Mouse (Mus musculus) regulatory T cell (primary cell): ENCODE data around the gene Frem2.

Experiments used
- in situ Hi-C: fragments of 300-600 bp; cut with MboI, MseI; formaldehyde crosslinking; loops from one replicate; pipeline ENCODE4 v1.15.1; 2025; ENCODE audit warnings: high pct_unique_total_duplicates

Frem2 gene

DNA sequence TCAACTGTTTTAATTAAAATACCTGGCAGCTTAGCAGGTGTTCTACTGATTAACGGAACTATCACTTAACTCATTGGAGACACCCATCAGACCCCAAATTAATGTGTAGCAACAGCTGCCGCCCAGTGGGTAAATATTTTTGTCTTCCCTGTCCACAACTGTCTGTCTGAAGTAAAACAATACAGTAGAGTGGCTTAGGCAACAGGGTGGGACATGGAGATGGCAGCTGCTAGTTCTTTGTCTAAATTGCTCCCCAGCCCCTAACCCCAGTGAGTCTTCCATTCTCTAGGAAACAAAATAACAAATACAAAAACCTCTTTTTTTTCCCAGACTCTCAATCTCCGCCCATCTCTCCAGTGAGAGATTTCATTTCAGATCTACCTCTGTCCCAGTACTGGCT, 36.2 kb downstream of the Frem2 start:
- in situ Hi-C loops = no loop called here

DNA sequence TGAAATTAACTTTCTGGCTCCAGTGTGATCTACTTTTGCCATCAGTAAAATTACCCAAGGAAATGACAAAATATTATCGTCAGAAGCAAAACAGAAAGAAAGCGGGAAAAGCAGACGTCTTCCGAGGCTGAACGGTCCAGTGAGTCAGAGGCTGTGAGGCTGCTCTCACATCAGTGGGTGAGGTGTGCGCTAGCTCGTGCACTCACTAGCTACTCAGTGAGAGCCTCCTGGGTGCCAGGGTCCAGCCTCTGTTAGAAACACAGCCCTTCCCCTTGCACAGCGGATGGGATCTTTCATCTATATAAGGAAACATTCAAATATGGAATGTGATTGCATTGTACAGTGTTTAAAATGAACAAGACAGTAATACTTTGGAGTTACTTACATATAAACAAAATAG, 36.8 kb downstream of the Frem2 start:
- in situ Hi-C loops = no loop called here

DNA sequence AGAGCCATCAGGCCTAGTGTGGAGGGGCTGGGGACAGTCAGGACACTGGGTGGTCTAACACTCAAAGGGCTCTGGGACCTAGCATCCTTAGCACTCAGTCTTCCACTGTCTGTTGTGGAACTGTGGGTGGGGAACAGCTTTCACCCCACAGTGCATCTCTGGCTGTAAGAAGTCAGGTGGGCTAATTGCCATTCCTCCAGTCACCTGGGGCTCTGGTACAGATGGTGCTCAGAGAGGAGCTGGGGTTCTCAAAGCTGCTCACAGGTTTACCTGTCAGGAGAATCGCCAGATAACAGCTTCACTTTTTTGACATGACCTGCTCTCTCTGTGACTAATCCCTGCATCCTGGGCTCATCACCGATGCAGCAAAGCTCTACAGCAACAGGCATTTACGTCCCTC, 46.0 kb downstream of the Frem2 start:
- in situ Hi-C loops = no loop called here

DNA sequence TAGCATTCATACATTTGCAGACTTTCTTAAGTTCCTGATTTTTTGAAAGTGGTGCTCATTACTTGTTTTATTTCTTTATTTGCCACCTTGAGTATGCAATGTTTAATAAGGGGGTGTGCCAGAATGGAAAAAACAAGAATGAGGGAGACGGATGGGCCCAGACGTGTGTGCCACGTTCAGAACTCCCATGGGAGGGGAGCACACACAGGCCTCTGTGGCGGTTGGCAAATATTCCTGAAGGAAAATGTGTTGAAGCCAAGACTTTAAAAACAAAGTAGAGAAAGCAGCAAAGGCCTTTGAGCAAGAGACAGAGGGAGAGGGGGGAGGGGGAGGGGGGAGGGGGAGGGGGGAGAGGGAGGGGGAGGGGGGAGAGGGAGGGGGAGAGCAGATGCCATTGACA, 47.3 kb downstream of the Frem2 start:
- in situ Hi-C loops = no loop called here

DNA sequence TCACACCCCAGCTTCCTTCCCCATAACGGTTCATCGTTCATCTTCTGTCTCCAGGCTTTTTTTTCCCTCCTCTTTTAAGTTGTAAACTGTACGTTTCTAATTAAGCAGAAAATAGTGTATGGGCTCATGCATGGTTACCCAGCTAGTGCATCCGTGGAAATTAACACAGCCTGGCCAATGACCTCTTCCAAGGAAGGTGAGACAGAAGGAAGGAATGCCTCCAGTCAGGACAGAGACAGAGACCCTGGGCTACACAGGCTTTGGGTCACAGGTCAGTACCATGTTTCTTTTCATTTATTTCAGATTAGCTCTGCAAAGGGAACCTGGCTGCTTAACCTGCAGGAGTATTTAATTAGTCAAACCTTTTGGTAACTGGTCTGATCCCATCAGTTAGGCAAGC, 57.0 kb downstream of the Frem2 start:
- in situ Hi-C loops = no loop called here

DNA sequence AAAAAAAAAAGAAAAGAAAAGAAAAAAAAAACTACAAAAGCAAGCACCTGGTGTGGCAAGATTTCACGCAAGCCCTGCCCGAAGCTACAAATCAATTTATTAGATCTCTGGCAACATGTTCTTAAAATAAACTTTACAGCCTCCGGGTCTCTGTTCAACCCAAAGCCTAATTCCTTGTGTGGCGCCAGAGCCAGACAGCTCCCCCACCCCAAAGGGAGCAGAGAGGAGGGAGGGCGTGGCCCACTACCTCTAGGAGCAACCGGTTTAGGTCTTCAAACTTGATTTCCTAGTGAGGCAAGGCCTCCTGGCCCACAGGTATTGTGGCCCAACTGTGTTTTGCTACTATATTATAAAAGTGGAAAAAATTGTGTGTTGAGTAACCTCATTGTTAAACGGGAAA, 57.8 kb downstream of the Frem2 start:
- in situ Hi-C loops = no loop called here

DNA sequence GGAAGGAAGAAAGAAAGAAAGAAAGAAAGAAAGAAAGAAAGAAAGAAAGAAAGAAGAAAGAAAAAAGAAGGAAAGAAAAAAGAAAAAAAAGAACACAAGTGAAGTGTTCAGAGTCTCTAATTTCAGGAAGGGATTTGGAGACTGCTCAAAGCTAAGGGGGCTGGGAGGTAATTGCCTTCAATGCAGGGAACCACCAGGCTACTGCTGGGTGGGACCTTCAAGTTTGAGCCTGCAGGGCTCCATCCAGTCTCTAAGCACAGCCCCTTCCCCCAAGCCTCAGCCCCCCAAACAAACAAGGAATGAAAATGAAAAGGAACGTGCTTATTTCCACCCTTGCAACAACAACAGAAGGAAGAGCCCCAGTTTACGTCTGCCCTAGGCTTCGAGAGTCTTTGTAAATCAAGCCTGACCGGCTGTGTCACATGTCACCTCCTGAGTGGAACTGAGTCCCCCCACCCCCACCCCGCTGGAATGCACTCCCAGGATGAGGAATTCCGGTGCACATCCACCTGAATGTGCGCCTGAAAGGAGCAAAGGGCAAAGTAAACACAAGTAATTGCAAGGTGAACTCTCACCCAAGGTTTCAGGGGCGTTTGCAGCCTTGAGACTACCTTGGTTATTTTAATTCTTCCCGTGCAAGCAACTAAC, 58.9 kb downstream of the Frem2 start:
- in situ Hi-C loops = no loop called here

DNA sequence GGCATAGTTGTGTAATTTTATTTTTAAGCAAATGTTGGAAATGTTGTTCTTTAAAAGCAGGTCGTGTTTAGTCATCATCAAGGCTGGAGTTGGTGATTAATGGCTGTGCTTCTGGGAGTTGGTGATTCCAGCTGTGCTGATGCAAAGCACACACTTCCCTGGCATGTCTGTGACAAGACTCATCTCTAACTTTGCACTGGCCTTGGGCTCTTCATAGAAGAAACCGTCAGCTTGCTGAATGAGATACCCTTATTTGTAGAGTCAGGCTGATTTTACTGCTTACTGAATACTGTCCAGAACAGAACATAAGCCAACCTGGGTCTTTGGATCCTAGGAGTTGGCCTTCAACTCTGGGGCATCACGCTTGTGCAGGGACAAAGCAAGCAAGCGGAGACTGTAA, 62.7 kb downstream of the Frem2 start:
- in situ Hi-C loops = no loop called here

DNA sequence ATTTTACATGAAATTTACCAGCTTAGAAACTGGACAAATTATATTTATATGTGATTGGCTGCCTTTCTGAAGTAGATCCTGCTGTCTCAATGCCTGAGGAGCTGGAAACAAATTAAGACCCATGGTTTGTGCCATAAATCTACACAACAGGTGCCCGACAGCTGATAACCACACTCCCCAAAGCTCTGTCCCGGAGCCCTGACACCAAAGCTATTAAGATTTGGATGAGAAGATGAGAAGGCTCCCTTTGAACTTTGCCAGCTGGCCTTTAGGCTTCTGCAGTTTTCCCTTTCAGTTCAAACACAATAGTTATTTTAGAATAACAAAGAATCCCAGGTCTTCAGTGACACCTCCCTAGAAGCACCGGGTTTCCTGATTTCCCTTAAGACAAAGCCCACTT, 63.4 kb downstream of the Frem2 start:
- in situ Hi-C loops = no loop called here

DNA sequence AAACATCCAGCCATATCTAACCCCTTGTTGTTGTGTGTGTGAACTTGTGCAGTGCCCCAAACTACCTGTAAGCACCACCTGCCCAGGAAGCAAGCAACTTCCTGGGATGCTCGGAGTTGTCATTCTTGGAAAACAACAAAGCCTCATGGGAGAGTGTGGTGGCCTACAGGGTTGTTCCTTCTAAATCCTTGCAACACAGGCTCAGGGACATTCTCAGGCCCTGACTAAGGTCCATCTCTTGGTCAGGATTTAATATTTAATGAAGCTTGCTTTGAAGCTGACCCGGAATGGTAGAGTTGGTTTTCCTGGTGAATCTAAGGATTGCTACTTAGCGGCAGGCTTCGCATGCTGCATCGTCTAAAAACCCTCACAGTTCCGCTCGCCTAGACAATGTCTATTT, 65.1 kb downstream of the Frem2 start:
- in situ Hi-C loops = no loop called here

DNA sequence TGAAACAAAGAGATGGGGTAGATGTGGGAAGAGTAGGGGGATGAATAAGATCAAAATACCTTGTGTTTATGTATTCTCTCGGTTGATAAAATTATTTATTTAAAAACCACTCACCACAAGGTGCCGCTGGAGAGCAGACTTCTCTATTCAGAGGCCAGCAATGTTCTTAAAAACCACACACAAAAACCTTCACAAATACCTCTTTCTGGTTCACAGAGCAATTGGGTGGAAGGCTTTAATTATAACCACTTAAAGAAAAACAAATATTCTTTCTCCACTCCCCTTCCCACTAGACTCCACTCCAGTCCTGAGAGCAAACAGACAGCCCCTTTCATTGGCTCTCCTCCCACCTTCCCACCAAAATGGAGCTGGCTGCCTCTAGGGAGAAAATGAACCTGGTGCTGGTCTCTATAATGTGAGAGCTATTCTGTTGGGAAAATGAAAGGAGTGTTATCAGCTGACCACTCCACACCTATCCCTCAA, 67.0 kb downstream of the Frem2 start:
- in situ Hi-C loops = no loop called here

DNA sequence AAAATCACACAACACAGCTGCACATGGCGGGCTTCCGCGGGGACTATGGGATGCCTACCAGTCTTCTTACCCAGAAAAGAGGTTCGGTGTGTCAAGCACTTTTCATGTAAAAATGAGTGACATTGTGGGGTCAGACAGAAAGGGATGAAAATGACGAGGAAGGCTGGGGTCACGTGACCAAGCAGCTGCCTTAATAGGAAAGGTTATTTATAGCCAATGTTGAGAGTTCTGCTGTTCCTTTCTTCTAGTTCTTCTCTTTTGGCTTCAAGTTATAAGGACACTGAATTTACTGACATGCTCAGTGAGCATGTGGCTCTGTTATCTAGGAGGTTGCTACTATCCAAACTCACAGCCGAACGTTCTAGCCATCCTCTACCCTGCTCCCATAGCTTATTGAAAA, 73.9 kb downstream of the Frem2 start:
- in situ Hi-C loops = no loop called here

DNA sequence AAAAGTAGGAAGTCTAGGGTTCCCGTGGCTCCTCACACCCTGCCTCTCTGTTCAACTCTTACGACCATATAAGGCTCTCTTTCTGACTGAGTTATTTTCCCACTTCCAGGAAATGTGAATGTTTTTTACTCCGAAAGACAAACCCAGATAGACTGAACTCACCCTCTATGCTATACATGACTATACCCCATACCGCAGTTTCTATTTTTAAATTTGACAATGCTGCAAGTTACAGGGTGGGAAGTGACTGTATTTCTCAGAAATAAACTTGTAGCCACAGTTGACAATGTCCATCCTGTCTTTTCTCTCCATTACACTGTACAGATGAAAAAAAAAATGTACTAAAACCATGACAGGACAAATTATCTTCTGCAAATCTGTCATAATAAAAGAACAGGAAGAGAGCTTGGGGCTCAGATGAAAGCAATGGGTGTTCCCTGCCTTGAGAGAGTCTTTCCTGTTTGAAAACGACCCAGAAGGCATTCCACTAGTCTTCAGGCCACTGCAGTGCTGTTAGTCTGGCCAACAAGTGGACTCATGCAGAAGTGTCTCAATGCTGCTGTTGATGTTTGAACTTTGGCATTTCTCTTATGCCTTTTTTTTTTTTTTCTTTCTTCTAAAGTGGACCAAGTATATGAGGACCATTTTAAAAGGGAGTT, 76.4 kb downstream of the Frem2 start:
- in situ Hi-C loops = no loop called here

DNA sequence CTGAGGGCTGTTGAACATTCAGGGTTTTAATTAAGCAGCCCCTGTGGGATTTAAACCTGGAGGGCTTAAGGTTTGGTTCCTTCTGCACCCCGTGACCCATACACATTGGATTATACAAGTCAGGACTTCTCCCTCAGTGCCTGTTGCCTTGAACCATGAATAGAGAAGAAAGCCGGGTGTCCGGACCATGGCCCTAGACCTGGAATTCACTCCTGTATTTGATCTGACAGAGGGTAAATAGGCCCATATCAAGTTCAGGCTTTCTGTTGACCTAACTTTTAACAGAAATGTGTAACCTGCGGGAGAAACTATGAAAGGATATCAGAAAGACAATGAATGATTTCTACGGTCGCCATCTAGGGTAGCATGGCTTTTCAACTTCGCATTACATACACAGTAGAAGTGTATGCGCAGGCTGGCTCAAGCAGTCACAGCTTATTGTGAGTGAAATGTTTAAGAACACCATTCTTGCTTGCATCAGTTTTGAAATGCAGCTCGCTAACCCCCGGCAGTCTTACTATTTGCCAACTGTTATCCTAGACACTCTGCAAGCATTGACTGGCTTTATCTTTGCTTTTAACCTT, 77.9 kb downstream of the Frem2 start:
- in situ Hi-C loops = no loop called here

DNA sequence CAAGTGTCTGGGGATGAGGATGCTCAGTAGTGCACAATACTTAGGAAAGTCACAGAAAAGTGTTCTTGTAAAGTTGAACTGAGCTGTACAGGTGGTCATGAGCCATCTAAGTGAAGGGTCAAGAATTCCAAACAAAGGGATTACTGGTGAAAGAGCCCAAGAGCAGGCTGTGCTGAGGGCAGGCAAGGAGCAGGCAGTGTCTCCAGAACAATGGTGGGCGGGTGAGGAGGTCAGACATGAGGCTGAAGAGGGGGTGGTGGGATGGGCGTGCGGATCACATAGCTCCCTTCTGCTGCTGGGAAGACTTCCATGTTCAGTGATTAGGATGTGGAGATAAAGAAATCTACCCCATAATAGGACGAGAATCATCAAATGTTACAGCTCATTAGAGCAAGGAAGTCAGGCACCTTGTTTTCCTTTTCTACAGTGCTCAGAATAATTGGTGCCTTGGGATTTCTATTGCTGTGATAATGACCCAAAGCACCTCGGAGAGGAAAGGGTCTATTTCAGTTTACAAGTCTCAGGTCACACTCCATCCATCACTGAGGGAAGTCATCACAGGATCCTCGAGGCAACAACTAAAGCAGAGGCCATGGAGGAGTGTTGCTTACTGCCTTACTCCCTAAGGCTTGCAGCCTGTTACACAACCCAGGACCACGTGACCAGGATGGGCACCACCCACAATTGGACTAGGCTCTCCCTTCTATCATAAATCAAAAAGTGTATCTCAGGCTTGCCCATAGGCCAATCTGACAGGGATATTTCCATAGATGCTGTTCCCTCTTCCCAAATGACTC, 80.6 kb downstream of the Frem2 start:
- in situ Hi-C loops = no loop called here

DNA sequence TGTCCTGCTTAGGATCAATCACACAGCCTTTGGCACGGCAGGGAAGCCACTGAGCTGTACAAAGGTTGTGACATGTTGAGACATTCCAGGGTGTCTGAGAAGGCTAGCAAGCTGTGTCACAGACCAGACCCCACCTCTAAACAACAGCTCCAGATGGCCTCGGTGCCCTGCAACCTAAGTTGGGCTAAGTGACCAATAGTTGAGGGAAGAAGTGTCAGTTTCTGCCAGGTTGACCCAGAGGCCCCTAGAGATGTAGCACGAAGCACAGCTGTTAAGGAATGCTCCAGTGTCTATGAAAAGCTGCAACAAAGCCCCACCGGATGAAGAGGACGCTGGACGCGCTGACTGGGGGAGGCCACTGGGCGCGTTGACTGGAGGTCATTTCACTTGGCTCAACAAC, 83.0 kb downstream of the Frem2 start:
- in situ Hi-C loops = no loop called here

DNA sequence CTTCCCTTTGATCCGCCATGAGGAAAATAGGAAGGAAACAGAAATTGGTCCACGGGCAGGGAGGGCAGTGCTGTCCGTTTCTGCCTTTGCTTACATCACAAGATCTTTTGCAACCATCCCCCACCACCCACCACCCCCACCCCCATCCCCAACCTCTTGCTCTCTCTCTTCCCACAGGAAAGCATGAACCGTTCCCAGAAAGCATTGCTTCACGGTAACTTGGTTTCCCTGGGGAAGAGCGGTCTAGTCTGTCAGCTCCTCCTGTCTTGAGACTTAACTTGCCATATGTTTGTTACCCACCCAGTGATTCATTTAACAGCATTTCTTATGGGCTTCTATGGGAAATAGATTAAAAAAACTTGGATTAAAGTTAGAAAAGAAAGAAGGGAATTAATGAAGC, 85.5 kb downstream of the Frem2 start:
- in situ Hi-C loops = no loop called here

DNA sequence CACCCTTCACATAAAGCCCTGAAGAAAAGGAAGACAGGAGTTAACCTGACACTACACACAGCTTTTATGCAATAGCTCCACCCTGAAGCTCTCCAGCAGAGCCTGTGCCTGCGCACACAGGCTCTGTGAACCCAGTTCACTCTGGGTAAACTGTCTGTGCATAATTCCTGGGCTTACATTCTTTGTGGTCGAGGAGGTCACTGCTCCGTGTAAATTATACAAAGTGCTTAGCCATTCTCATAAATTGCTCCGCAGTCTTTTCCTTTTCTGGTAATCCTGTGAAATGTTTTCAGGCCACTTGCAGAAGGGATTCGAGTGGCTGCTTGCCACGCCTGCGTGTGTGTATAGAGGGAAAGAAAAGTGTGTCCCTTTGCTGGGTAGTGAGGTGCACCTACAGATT, 92.6 kb downstream of the Frem2 start:
- in situ Hi-C loops = no loop called here

DNA sequence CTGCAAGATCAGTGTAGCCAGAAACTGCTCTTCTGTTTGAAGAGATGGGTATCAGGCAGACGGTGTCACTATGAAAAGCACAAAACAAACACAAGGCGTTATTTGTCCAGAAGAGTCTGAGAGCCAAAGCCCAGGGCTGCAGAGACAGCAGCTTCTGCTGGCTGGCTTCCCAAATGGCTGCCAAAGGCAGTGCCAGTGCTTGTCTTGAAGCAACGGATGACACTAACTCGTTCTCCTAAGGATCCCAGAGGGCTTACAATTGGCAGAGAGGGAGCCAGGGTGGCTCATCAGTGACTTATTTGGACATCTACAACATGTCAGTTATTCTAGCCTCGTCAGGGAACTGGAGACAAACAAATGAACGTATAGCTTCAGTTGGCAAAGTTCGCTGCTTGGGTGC, 93.4 kb downstream of the Frem2 start:
- in situ Hi-C loops = no loop called here

DNA sequence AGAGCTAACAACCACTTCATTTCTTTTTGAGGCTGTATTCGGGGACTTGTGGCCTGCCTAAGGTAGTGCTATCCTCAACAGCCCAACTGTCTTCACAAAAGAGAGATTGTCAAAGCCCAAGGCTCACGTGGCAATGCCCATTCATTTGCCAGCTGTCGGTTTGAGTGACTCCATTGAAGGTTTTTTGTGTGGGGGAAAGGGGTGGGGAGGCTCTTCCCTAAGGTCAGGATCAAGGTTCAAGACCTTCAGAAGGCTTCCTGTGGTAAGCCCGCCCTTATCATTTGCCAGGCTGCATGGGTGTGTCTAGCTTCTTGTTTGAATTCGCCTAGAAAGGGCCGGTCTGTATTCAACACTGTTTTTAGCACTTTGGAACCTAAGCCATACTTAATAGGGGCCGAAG, 95.3 kb downstream of the Frem2 start:
- in situ Hi-C loops = no loop called here

DNA sequence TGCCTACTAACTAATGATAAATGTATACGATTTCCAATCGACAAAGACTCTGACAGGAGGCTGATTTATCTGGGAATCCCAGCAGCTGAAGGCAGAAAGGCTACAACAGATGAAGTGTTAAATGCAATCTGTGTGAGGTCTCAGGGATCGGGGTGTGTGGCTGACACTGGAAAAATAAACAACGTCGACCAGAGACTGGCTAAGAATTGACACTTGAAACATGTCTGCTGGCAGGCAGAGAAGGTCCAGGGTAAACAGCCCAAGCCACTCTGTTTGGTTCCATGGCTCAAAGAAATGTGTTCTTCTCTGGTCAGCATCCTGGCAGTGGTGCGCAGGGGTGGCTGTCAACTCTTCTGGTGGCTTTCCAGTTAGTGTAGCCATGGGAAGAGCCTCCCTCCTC, 98.1 kb downstream of the Frem2 start:
- in situ Hi-C loops = no loop called here

DNA sequence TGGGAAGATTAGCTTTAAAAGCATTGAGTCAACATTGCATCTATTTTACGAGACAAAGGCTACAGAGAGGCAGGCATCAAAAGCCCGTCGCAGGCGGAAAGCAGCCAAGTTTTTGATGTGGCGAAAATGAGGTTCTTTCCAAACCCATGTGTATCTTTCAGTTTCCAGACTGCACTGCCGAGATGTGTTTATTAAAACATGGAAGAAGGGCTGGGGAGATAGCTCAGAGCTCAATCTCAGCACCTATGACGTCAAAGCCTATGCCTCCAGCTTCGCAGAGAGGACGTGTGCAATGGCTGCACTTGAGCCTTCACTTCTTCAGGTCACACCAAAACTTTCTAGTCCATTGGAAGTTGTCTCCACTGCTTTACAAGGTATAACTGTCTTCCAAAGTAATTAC, 98.9 kb downstream of the Frem2 start:
- in situ Hi-C loops = no loop called here
